Mouse (Mus musculus): ENCODE measurements around the gene Cnot4.
"Not testable (repeated sequence)": the region's sequence is repeated elsewhere in the genome, so short reads cannot be mapped to it uniquely, and the experiment has no call there.

The Cnot4 gene

DNA sequence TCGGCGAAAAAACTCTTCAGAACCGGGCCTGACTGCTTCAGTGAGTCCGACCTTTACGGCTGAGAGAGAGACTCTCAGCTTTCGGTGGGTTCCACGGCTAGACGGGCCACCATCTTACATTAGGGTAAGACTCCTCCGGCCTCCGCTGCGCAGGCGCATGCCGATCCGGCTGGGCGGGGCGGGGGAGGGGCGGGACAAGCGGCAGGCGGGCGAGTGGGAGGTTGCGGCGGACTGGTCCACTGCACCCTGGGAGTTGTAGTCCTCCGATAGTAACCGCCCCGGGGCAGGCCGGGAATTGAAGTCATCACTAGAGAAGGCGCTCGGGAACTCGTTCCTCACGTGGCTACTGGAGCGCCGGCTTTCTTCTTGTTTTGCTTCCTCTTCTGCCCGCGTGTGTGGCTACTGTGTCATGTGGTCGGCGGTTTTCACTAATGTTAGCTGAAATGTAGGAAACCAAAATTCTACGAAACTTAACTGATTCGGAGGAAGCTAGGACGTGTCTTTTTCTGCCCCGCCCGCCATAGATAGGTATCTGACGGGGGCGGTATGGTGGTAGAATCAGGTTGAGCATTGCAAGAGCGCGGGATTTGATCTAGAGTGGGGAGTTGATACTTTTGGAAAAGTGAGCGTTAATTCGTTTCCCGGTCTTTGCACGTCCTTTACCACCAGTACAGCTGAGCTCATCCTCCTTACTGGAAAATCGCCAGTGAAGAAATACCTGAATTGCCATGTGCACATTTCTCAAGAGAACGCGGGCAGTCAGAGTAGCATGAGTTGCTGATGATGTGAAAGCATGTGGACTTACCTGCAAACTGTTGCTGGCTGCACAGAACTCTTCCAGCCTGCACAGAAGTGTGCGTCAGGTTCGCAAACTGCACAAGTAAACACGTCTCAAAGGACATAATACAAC is at the start of gene Cnot4:
TSS of gene Cnot4 (minus strand) at position 146 of the 910 bp plus-strand sequence.
- in situ Hi-C loops (cut with MboI; ENCODE audit: low pct_unique_long_range_greater_than_20kb in 1 of 2, low sequenced_read_pairs in 2 of 2, unreplicated experiment in 1 of 2): no loop called here

- in situ Hi-C loops (cut with MboI; ENCODE audit: low pct_unique_long_range_greater_than_20kb in 1 of 2, low sequenced_read_pairs in 2 of 2, unreplicated experiment in 1 of 2): not testable (repeated sequence)
Observed at GRCm38 (mm10) chr6:35179299-35179698, 45.8 kb upstream of the Cnot4 start.

DNA sequence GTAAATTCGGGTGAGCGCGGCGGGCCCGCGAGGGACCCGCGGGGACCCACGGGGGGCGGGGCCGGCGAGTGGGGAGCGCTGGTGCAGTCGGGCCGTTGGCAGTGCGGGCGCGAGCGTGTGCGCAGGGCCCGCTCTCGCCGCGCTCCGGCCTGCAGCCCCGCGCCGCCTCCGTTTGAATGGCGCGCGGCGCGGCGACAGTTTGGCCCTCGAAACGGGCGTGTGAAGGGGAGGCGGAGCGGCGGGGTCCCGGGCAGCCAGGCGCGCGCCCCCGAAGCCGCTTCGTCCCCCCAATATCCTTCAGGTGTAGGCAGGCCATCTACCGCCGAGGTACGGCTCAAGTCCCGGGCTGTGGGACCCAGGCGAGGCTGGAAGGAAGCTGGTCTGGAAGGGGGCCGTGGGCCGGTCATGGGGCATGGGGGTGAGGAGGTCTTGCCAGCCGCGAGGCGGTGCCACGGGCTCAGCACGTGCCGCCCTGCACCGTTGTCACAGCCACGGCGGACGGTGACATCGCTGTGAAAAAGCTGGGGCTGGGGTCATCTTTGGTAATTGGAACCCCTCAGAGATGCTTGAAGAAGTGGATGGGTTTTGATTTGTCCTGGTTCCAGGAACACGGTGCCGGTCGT is 44.2 kb upstream of the Cnot4 start:
- in situ Hi-C loops (cut with MboI; ENCODE audit: low pct_unique_long_range_greater_than_20kb in 1 of 2, low sequenced_read_pairs in 2 of 2, unreplicated experiment in 1 of 2): no loop called here

DNA sequence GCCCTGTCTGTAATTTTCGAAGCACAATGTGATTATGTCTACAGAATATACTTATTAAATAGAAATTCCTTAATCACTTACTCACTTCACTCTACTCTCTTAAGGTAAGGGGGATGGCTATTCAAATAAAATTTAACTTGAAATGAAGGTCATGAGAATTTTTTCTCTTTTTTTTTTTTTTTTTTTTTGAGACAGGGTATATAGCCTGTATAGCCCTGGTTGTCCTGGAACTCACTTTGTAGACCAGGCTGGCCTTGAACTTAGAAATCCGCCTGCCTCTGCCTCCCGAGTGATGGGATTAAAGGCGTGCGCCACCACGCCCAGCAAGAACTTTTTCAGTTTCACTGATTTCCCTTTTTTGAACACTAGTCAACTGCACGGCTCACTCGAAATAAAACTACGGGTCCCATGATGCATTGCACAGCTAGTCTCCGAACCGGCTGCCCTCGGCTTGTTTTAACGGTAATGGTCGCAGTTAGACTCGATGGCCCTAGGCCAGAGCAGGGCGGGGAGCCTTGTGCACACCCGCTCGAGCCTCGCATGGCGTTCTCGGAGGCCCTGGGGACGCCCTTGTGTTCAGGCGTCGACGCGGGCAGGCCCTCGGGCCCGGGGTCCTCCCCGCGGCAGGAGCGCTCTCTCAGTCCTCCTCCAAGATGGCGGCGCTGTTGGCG is 43.6 kb upstream of the Cnot4 start, which contains the start of gene Nup205:
TSS of gene Nup205 (plus strand) at position 443 of the 671 bp plus-strand sequence.
- in situ Hi-C loops (cut with MboI; ENCODE audit: low pct_unique_long_range_greater_than_20kb in 1 of 2, low sequenced_read_pairs in 2 of 2, unreplicated experiment in 1 of 2): no loop called here

GRCm38 (mm10) chr6:35173181-35173580 is 39.7 kb upstream of the Cnot4 start:
- in situ Hi-C loops (cut with MboI; ENCODE audit: low pct_unique_long_range_greater_than_20kb in 1 of 2, low sequenced_read_pairs in 2 of 2, unreplicated experiment in 1 of 2): no loop called here

DNA sequence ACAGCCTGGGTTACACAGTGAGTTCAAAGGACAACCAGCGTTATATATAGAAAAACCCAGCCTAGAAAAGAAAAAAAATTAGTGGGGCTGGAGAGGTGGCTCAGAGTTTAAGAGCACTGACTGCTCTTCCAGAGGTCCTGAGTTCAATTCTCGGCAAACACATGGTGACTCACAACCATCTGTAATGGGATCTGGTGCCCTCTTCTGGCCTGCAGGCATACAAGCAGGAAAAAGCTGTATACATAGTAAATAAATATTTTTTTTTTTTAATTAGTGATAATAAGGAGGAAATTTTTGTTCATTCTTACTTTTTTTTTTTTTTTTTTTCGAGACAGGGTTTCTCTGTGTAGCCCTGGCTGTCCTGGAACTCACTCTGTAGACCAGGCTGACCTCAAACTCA is 38.5 kb upstream of the Cnot4 start:
- in situ Hi-C loops (cut with MboI; ENCODE audit: low pct_unique_long_range_greater_than_20kb in 1 of 2, low sequenced_read_pairs in 2 of 2, unreplicated experiment in 1 of 2): not testable (repeated sequence)

DNA sequence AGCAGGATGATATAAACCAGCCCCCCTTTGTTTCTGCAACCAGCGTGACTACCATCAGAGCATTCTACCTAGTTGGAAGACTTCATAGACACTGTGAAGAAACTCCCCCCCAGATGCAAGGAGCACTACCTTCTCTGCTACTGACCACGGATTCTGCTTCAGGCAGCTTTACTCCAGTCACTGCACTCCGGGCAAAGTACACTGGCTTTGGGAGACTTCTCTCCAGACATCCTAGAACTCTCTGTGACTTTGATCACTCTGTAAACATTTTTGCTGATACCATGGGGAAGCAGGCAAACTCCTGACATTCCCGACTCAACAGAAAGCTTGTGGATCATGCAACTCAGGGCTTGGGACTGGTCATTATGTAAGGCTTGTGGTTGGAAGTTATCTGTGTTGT is 35.7 kb upstream of the Cnot4 start:
- in situ Hi-C loops (cut with MboI; ENCODE audit: low pct_unique_long_range_greater_than_20kb in 1 of 2, low sequenced_read_pairs in 2 of 2, unreplicated experiment in 1 of 2): no loop called here

DNA sequence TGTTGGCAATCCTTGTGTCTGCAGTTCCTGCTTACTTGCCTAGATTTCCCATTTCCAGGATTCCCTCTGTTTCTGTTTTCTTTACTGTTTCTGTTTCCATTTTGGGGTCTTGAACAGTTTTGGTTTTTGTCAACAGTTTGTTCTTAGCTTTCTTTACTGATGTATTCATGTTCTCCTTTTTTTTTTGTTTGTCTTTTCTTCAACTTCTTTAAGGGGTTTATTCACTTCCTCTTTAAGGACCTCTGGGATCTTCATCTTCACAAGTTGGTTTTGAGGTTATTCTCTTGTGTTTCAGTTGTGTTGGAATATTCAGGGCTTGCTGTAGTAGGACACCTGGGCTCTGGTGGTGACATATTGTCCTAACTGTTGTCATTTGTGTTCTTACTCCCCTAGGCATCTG is 21.0 kb upstream of the Cnot4 start:
- in situ Hi-C loops (cut with MboI; ENCODE audit: low pct_unique_long_range_greater_than_20kb in 1 of 2, low sequenced_read_pairs in 2 of 2, unreplicated experiment in 1 of 2): no loop called here

DNA sequence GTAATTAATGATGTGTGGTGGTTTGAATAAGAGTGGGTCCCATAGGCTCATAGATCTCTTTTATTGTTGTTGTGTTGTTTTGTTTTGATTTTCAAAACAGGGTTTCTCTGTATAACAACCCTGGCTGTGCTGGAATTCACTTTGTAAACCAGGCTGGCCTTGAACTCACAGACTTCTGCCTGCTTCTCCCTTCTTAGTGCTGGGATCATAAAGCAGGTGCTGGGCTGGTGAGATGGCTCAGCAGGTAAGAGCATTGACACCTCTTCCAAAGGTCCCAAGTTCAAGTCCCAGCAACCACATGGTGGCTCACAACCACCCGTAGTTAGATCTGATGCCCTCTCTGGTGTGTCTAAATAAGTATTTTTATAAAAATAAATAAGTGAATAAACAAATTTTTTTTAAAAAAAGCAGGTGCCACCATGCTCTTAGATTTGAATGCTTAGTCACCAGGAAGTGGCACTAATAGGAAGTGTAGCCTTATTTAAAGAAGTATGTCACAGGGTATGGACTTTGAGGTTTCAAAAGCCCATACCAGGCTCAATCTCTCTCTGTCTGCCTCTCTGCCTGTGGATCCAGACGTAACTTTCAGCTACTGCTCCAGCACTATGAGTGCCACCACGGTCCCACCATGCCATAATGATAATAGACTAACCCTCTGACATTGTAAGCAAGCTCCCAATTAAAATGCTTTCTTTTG is 14.3 kb upstream of the Cnot4 start:
- in situ Hi-C loops (cut with MboI; ENCODE audit: low pct_unique_long_range_greater_than_20kb in 1 of 2, low sequenced_read_pairs in 2 of 2, unreplicated experiment in 1 of 2): no loop called here

DNA sequence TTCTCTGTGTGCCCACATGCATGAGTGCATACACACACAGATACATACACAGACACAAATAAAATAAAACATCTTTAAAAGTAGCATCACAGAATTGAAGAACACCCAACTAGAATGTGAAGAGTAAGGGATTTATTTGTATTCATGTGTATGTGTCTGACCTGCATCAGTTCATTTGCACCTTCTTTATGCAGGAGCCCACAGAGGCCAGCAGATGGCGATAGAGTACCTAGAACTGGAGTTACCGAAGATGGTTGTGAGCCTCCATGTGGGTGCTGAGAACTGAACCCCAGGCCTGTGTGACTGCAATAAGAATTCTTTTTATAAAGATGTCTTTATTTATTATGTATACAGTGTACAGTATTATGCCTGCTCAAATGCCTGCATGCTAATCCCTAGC is 12.0 kb upstream of the Cnot4 start:
- in situ Hi-C loops (cut with MboI; ENCODE audit: low pct_unique_long_range_greater_than_20kb in 1 of 2, low sequenced_read_pairs in 2 of 2, unreplicated experiment in 1 of 2): no loop called here

GRCm38 (mm10) chr6:35140351-35140750 is 6.8 kb upstream of the Cnot4 start:
- in situ Hi-C loops (cut with MboI; ENCODE audit: low pct_unique_long_range_greater_than_20kb in 1 of 2, low sequenced_read_pairs in 2 of 2, unreplicated experiment in 1 of 2): no loop called here

- in situ Hi-C loops (cut with MboI; ENCODE audit: low pct_unique_long_range_greater_than_20kb in 1 of 2, low sequenced_read_pairs in 2 of 2, unreplicated experiment in 1 of 2): no loop called here
Observed at GRCm38 (mm10) chr6:35134844-35135243, 1.3 kb upstream of the Cnot4 start.

GRCm38 (mm10) chr6:35133246-35133578 is 312 bp downstream of the Cnot4 start:
- in situ Hi-C loops (cut with MboI; ENCODE audit: low pct_unique_long_range_greater_than_20kb in 1 of 2, low sequenced_read_pairs in 2 of 2, unreplicated experiment in 1 of 2): no loop called here

DNA sequence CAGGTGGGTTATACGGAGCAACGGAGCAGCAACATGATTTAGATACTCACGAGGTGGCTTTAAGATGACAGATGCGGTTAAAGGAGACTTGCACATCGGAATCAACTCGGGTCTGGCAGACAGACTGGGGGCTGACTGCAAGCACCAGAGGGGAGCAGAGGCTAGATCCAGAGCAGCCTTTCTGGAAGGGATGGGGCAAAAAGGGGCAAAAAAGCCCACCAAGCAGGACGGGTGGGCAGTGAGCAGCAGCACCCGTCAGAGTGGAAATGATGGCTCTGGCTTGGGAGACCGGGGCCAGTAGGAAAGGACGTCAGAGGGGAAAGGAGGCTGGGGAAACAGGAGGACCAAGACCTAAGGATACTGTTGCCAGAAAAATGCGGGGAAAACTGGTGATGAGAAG is 718 bp downstream of the Cnot4 start:
- in situ Hi-C loops (cut with MboI; ENCODE audit: low pct_unique_long_range_greater_than_20kb in 1 of 2, low sequenced_read_pairs in 2 of 2, unreplicated experiment in 1 of 2): no loop called here

- in situ Hi-C loops (cut with MboI; ENCODE audit: low pct_unique_long_range_greater_than_20kb in 1 of 2, low sequenced_read_pairs in 2 of 2, unreplicated experiment in 1 of 2): no loop called here
Observed at GRCm38 (mm10) chr6:35122488-35122887, 11.0 kb downstream of the Cnot4 start.

DNA sequence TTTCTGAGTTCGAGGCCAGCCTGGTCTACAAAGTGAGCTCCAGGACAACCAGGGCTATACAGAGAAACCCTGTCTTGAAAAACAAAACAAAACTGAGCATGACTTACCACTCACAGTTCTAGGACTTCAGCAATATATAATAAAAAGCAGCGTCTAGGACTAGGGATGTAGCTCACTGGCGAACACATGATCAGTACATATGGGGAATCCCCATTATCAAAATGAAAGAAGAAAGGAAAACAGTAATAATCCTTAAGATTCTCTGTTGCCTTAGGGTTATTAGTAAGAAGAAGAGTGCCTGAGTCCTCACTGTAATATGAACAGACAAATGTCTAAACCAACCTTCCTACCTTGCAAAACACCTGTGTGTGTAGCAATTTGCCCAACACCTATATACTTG is 11.6 kb downstream of the Cnot4 start:
- in situ Hi-C loops (cut with MboI; ENCODE audit: low pct_unique_long_range_greater_than_20kb in 1 of 2, low sequenced_read_pairs in 2 of 2, unreplicated experiment in 1 of 2): no loop called here

GRCm38 (mm10) chr6:35102457-35102856 is 31.1 kb downstream of the Cnot4 start:
- in situ Hi-C loops (cut with MboI; ENCODE audit: low pct_unique_long_range_greater_than_20kb in 1 of 2, low sequenced_read_pairs in 2 of 2, unreplicated experiment in 1 of 2): no loop called here

DNA sequence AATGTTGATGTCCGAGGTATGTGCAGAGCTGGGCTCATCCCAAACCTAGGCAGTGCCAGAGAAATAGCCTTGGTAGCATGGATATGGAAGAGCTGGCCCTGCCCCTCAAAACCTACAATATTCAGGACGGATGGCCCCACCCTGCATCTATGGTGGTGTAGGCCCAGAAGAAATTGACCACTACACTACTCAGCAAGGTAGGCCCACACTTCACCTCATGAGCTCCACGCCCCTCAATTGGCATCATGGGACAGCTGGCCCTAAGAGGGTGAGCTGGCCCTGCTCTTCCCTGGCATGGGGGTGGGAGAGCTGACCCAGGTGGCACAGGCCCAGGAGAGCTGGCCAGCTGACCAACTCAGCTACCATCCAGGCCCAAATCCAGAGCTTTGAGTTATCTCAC is 48.6 kb downstream of the Cnot4 start:
- in situ Hi-C loops (cut with MboI; ENCODE audit: low pct_unique_long_range_greater_than_20kb in 1 of 2, low sequenced_read_pairs in 2 of 2, unreplicated experiment in 1 of 2): no loop called here

GRCm38 (mm10) chr6:35075148-35075547 is 58.4 kb downstream of the Cnot4 start:
- in situ Hi-C loops (cut with MboI; ENCODE audit: low pct_unique_long_range_greater_than_20kb in 1 of 2, low sequenced_read_pairs in 2 of 2, unreplicated experiment in 1 of 2): no loop called here

Data from mouse embryonic stem cell (cell line).